Mouse (Mus musculus): ENCODE results near the gene Catsper2. TPM values are rescaled to one million over a fixed set of nuclear protein-coding genes. Genes with fewer than 3 reads are reported as not detected.

The Catsper2 gene
- 1.1 and 1.7 TPM in 2 replicates for polyA plus RNA-seq (2012; rRNA removed)

DNA sequence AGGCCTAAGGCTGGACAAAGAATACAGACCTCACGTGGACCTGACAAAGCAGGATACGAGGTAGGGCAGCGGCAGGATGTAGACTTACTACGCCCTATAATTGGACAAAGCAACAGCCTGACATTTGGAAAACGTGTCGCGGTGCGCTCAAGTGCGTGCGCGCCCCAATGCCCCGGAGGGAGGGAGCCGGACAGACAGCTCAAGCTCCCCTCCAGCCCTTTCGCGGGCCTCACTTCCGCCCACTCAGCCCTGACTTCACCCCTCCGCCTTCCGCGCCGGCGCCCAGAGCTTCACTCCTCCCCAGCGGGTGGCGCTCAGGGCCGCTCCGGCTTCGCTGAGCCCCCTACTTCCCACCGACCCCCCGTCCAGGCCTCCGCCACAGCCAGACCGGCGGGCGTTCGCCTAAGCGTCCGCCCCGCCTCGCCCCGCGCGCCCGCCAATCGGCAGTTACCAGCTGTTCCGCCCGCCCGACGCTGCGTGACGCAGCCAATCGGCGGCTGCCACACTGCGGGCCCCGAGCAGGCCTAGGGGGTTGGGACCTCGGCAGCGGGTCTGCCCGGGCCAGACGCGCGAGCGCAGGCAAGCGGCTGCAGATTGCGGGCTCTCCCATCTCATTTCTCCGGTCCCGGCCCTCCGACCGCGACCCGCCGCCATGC, at the start of gene Catsper2, which contains the start of gene Pdia3:
TSS of gene Catsper2 (minus strand) at position 406 of the 656 bp plus-strand sequence.
TSS of gene Pdia3 (plus strand) at position 389 of the 656 bp plus-strand sequence.

DNA sequence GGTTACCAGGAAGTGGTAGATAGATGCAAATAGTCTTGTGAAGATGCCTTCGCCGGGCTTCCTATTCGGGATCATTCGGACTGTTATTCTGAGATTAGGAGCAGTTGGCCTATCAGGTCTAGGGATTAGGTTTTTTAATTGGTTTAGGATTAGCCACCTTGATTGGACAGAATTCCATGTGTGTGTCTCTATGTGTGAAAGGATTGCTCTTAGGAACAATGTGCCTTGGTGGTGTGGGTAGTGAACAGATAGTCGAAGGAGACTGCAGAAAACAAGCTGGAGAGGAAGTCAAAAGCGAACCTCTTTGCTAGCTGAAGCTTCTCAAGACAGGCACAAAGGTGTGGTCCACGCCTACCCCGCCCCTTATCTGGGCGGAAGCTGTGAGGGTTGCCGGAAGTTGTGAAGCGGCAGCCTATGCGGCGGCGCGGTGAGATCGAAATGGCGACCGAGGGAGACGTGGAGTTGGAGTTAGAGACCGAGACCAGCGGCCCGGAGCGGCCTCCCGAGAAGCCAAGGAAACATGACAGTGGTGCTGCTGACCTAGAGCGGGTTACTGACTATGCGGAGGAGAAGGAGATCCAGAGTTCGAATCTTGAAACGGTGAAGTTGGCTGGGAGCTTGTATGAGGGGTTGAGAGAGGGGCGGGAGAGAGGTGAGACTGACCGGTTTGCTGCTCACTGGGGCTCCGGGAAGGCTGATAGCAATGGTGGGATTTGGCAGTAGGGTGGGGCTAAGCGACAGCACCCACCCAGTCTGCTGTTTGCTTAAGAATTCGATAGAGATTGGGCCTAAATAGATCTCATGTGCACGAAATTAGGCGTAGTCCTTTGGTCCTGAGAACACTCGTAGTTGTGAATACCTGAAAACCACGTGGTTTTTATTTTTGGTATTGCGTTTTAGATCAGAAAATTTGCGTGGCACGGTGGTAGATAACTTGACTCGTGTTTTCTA, 43.4 kb upstream of the Catsper2 start, which contains the start of gene Serinc4:
TSS of gene Serinc4 (minus strand) at position 90 of the 951 bp plus-strand sequence.

DNA sequence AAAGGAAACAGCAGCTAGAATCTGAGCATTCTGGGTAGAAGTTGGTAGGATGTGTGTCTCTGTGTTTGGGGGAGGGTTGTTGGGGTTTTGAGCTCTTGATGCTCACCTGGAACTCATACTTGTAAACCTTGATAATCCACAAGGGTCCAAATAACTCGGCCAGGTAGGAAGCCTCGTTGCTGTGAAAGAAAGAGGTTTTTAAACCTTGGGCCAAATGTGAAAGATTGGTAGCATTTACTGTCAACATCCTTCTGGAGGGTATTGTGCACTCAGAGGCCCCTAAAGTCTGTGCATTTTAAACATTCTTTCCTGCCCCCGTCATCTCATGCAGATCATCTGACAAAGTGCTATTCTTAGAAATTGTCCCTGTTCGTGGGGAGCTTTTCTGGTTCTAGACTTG, 39.4 kb upstream of the Catsper2 start, which contains the start of gene Hypk:
TSS of gene Hypk (plus strand) at position 301 of the 400 bp plus-strand sequence.

DNA sequence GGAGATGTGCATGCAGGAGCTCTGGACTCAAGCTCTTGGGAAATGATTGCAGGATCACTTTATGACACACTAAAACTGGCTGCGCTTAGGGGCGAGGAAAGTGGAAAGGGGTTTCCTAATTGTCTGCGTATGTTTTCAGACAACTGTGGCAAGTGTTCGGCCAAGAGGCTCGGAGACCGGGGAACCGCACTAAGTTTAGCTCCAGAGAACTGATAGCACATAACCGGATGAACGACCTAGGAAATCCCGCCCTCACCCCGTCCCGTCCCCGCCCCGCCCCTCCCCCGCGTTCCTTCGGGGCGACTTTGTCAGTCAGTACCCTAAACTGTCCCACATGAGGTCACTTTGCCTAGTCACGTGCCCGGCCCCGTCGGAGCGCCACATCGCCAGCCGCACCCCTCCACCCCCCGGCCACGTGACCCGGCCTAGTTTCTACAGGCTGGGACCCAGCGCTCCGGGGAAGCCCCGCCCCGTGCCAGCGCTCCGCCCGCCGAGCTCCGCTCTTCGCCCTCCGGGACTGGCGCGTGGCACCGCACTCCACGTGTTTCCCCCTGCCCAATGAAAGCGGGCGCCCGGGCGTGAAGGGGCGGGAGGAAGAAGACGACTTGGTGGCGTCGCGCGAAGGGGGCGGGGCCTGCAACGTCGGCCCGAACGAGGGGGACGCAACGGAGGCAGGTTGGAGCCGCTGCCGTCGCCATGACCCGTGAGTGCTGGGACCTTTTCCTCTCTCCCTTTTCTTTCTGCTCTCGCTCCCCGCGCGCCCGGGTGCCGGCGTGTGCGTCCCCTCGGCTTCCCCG, 35.3 kb upstream of the Catsper2 start, which contains the start of gene Serf2:
TSS of gene Serf2 (plus strand) at position 457 of the 797 bp plus-strand sequence.

DNA sequence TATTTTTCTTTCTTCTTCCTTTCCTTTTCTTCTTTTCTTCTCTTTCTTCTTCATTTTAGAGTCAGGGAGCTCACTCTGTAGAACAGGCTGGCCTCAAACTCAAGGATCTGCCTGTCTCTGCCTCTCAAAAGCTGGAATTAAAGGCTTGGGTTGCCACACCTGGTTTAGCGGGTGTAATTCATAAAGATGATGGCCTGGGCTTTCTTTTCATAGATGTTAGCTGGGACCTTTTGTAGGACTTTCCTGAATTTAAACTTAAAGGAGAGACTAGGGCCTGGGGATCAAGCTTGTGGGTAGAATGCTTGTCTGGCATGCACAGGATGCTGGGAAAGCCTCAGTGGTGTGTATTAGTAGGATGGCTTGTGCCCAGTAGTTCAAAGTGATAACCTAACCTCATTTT, 30.6 kb upstream of the Catsper2 start, which contains the start of gene Ell3:
TSS of gene Ell3 (minus strand) at position 101 of the 400 bp plus-strand sequence.

DNA sequence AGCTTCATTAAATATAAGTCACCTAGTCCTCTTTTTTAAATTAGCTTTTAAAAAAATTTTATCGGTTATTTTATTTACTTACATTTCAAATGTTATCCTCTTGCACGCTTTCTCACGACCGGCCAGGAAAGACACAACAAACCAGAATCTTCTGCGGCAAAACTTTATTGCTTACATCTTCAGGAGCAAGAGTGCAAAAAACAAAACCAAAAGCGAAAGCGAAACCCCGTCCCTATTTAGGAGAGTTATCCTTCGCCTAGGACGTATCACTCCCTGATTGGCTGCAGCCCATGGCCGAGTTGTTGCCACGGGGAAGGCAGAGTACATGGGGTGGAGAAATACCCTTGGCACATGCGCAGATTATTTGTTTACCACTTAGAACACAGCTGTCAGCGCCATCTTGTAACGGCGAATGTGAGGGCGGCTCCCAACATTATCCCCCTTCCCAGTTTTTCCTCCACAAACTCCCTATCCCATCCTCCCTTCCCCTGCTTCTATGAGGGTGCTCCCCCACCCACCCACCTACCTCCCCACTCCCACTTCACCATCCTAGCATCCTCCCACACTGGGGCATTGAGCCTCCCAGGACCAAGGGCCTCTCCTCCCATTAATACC, 26.5 kb downstream of the Catsper2 start, which contains the start of gene Strc:
TSS of gene Strc (minus strand) at position 208 of the 615 bp plus-strand sequence.

DNA sequence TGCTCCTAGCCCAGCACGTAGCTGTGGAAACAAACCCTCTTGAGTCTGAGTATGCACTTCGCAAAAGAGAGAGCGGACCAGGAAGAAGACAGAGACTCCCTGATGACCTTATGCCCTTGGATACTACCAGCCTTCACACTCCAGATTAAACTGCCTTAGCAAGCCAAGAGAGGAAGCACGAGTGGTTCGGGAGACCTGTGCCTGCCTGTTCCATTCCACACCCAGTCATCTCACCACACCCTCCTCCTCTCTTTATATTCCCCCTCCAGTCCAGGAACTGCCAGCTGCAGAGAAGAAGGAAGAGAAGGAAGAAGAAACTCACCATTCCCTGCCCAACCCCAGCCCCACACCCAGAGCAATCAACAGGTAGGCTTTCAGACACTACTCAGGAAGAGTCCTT, 56.1 kb downstream of the Catsper2 start, which contains the start of gene Ckmt1:
TSS of gene Ckmt1 (plus strand) at position 221 of the 400 bp plus-strand sequence.

DNA sequence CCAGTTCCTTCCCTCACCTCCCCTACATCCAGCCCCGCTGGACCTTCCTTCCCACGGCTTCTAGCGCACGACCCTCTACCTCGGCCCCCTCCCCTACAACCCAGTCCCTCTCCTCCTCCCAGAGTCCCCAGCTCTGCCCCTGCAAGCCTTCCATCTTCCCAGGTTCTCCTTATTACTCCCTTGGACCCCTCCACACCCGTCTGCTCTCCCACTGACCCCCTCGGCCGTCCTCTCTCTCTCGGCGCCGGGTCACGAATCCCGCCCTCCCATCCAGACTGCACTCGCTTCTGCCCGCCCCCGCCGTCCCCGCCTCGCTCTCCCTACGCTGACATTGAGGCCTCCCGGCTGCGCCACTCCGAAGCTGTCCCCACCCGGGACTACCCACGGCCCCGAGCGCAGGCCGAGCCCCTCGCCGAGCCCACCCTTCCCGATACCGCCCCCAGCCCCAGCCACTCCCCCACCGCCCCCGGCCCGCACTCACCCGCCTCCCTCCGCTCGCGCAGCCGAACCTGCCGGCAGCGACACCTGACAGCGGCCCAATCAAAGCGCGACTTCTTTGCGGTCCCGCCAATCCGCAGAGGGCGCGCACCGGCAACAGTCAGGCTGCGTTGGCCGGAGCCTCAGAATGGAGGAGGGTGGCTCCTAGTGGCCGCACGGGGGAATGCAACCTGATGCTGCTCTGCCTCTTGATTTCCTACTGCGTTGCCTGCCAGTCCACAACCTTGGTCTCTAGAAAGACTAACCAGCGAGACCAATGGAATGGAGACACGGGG, 58.6 kb downstream of the Catsper2 start, which contains the start of gene Ppip5k1:
TSS of gene Ppip5k1 (minus strand) at position 577 of the 773 bp plus-strand sequence.

Other genes starting within 250 kb of the Catsper2 start
- 33.2 and 35.6 TPM in 2 replicates for gene Tubgcp4, start 243.1 kb downstream of the Catsper2 start, polyA plus RNA-seq (2012; rRNA removed)
- gene Zscan29, start 242.7 kb downstream of the Catsper2 start, polyA plus RNA-seq (2012; rRNA removed) = 2.4 and 3.1 TPM in 2 replicates
- gene Trp53bp1, start 142.4 kb downstream of the Catsper2 start, polyA plus RNA-seq (2012; rRNA removed) = 56.6 and 57.0 TPM in 2 replicates
- 10.2 and 12.5 TPM in 2 replicates for gene Map1a, start 124.2 kb downstream of the Catsper2 start, polyA plus RNA-seq (2012; rRNA removed)
- 25.1 and 26.8 TPM in 2 replicates for gene Ppip5k1, start 58.4 kb downstream of the Catsper2 start, polyA plus RNA-seq (2012; rRNA removed)
- 16.1 and 24.9 TPM in 2 replicates for gene Ckmt1, start 56.1 kb downstream of the Catsper2 start, polyA plus RNA-seq (2012; rRNA removed)
- 0.59 and 0.79 TPM in 2 replicates for gene Strc, start 26.6 kb downstream of the Catsper2 start, polyA plus RNA-seq (2012; rRNA removed)
- 2,081 and 3,481 TPM in 2 replicates for gene Pdia3, start within 50 bp of the Catsper2 start, polyA plus RNA-seq (2012; rRNA removed)
- gene Ell3, start 30.5 kb upstream of the Catsper2 start, polyA plus RNA-seq (2012; rRNA removed) = 0.97 and 1.2 TPM in 2 replicates
- gene Serf2, start 35.4 kb upstream of the Catsper2 start, polyA plus RNA-seq (2012; rRNA removed) = 278 and 415 TPM in 2 replicates
- gene Hypk, start 39.5 kb upstream of the Catsper2 start, polyA plus RNA-seq (2012; rRNA removed) = 6.4 and 7.2 TPM in 2 replicates
- gene Serinc4, start 43.0 kb upstream of the Catsper2 start, polyA plus RNA-seq (2012; rRNA removed) = 0.63 and 0.77 TPM in 2 replicates
- gene Mfap1b, start 60.3 kb upstream of the Catsper2 start, polyA plus RNA-seq (2012; rRNA removed) = 1.2 and 1.6 TPM in 2 replicates
- gene Mfap1a, start 92.9 kb upstream of the Catsper2 start, polyA plus RNA-seq (2012; rRNA removed) = 0.75 and 1.0 TPM in 2 replicates
- gene Wdr76, start 92.9 kb upstream of the Catsper2 start, polyA plus RNA-seq (2012; rRNA removed) = 2.4 and 3.5 TPM in 2 replicates

All from ovary, adult 2 months (tissue).